Comparison of ENCODE assay signal across 9 mouse cellular contexts in genomic region chr2:155668461-155668860, GRCm38 (mm10). TPM values are rescaled to one million over a fixed set of nuclear protein-coding genes. Genes with fewer than 3 reads are reported as not detected.
DNase-seq lines count a peak whose midpoint lies in the region; ATAC-seq lines count a peak whose summit lies in the region.
"Had no signal": no experiment of that assay in that cellular context is flagged by ENCODE, and none has a peak within 500 bp of the region (broad histone marks: within the 10 kb centered on the region; RNA-seq: fewer than 3 reads in every experiment).

No protein-coding gene starts in this region.

- H3K9me3 ChIP-seq in heart, embryonic 11.5 days (replicated peaks; ENCODE audit: control insufficient read depth, low read length), result no peaks in the 10 kb centered on the region
- H3K9me3 ChIP-seq in embryonic facial prominence, embryonic 10.5 days, result no peaks in the 10 kb centered on the region
- H3K9me3 ChIP-seq: neural tube, embryonic 12.5 days had no signal

- peak; percentile 60 for DNase-seq in heart, adult 11 months
- DNase-seq in testis, postnatal 10 days (ENCODE audit: low spot score), result peak; percentile 52
- no peak for DNase-seq in testis, postnatal 14 days (ENCODE audit: low spot score)
- DNase-seq in embryonic facial prominence, embryonic 10.5 days (ENCODE audit: low spot score), result peak; percentile 21
- peak; percentile 39 for DNase-seq in retina, postnatal 1 day
- no peak for DNase-seq in cerebellum, postnatal 4 days (ENCODE audit: low spot score in 2 of 2)

- H3K4me3 ChIP-seq in heart, embryonic 11.5 days (ENCODE audit: low read depth, low read length), result no peak overlapping the region
- no peak overlapping the region for H3K4me3 ChIP-seq in embryonic facial prominence, embryonic 10.5 days
- H3K4me3 ChIP-seq: neural tube, embryonic 12.5 days had no signal

- no peaks in the 10 kb centered on the region for H3K4me1 ChIP-seq in heart, embryonic 11.5 days (ENCODE audit: control insufficient read depth, insufficient read depth, low read length)
- H3K4me1 ChIP-seq in embryonic facial prominence, embryonic 10.5 days, result no peaks in the 10 kb centered on the region
- H3K4me1 ChIP-seq: neural tube, embryonic 12.5 days had no signal

- no peak overlapping the region for H3K27ac ChIP-seq in heart, embryonic 11.5 days (ENCODE audit: low read depth, low read length)
- H3K27ac ChIP-seq in embryonic facial prominence, embryonic 10.5 days (replicated peaks), result no peak overlapping the region
- H3K27ac ChIP-seq: neural tube, embryonic 12.5 days had no signal

- no peaks in the 10 kb centered on the region for H3K27me3 ChIP-seq in heart, embryonic 11.5 days (ENCODE audit: control insufficient read depth, insufficient read depth, low read length)
- H3K27me3 ChIP-seq in embryonic facial prominence, embryonic 10.5 days (replicated peaks; ENCODE audit: low read depth, poor library complexity, severe bottlenecking), result no peaks in the 10 kb centered on the region
- H3K27me3 ChIP-seq: neural tube, embryonic 12.5 days had no signal

- no peak overlapping the region for H3K4me2 ChIP-seq in heart, embryonic 11.5 days
- H3K4me2 ChIP-seq: neural tube, embryonic 12.5 days had no signal

- no peak for ATAC-seq in heart, embryonic 11.5 days (replicated peaks; ENCODE audit: insufficient number of reproducible peaks, low FRiP score, low TSS enrichment)
- ATAC-seq in erythroid progenitor cell, adult 5-6 weeks (replicated peaks; ENCODE audit: low FRiP score, poor library complexity, severe bottlenecking), result no peak; the same call in 1 of the 2 replicates

- WGBS in heart, embryonic 11.5 days (ENCODE audit: insufficient replicate concordance), result 81% methylated on average over 4 of the region's 4 CpGs
- WGBS in embryonic facial prominence, embryonic 10.5 days, result 87% methylated on average over 4 of the region's 4 CpGs

- no peak overlapping the region for H3K9ac ChIP-seq in heart, embryonic 11.5 days (ENCODE audit: low read depth, low read length)
- H3K9ac ChIP-seq: neural tube, embryonic 12.5 days had no signal

- peaks cover 18% of the 10 kb centered on the region for H3K36me3 ChIP-seq in heart, embryonic 11.5 days (ENCODE audit: control insufficient read depth, insufficient read depth, low read length)
- peaks cover 87% of the 10 kb centered on the region for H3K36me3 ChIP-seq in embryonic facial prominence, embryonic 10.5 days (replicated peaks)

RNA-seq across cellular contexts. Expression of gene Trpc4ap, which starts 23.7 kb away (rescaled TPM):
- polyA plus RNA-seq in heart, embryonic 11.5 days (2014; fragmentation: Nextera tagmentation; extraction: Ambion mirVana), result 92.4 and 102 TPM in 2 replicates
- 126 and 127 TPM in 2 replicates for polyA plus RNA-seq in embryonic facial prominence, embryonic 10.5 days (2016; fragmentation: Nextera tagmentation; extraction: Ambion mirVana)
- total RNA-seq in erythroid progenitor cell, adult 5-6 weeks (2015; ENCODE audit: low replicate concordance), result 35.6 and 35.7 TPM in 2 replicates
- 19.7 and 49.9 TPM in 2 replicates for total RNA-seq in erythroid progenitor cell, adult 5-6 weeks (2017; ENCODE audit: low replicate concordance)

RNA-seq across cellular contexts. Expression of gene Myh7b, which starts 57.4 kb away (rescaled TPM):
- polyA plus RNA-seq in heart, embryonic 11.5 days (2014; fragmentation: Nextera tagmentation; extraction: Ambion mirVana), result 13.0 and 13.6 TPM in 2 replicates
- 0.75 and 0.77 TPM in 2 replicates for polyA plus RNA-seq in embryonic facial prominence, embryonic 10.5 days (2016; fragmentation: Nextera tagmentation; extraction: Ambion mirVana)
- not detected in 2 replicates for total RNA-seq in erythroid progenitor cell, adult 5-6 weeks (2015; ENCODE audit: low replicate concordance)
- not detected in 2 replicates for total RNA-seq in erythroid progenitor cell, adult 5-6 weeks (2017; ENCODE audit: low replicate concordance)

Comparison
In these comparisons a context has a peak if more than half of its experiments do, and no peak if none do; other contexts are left out.
1. DNase-seq: peak in heart, adult 11 months (single experiment), testis, postnatal 10 days (single experiment), embryonic facial prominence, embryonic 10.5 days (single experiment) and retina, postnatal 1 day (single experiment); none in testis, postnatal 14 days (single experiment) and cerebellum, postnatal 4 days (0 of 2).